Mouse (Mus musculus) testis, adult 2 months (tissue): Measurements from ENCODE around the gene Zfp931.

ENCODE experiments used
- CTCF ChIP-seq: fragments of 200-500 bp; IDR thresholded peaks from 2 replicates; pipeline ENCODE4 v1.5.1; 2012; ENCODE audit warnings: low read depth, mild to moderate bottlenecking, inconsistent platforms, low read length, moderate library complexity; ENCODE audit not compliant: control insufficient read depth, insufficient read depth, insufficient replicate concordance
- POLR2A ChIP-seq: fragments of 200-500 bp; IDR thresholded peaks from 2 replicates; pipeline ENCODE4 v1.6.1; 2012; ENCODE audit warnings: low read depth, mild to moderate bottlenecking, inconsistent platforms, low read length, moderate library complexity; ENCODE audit not compliant: control insufficient read depth

DNA sequence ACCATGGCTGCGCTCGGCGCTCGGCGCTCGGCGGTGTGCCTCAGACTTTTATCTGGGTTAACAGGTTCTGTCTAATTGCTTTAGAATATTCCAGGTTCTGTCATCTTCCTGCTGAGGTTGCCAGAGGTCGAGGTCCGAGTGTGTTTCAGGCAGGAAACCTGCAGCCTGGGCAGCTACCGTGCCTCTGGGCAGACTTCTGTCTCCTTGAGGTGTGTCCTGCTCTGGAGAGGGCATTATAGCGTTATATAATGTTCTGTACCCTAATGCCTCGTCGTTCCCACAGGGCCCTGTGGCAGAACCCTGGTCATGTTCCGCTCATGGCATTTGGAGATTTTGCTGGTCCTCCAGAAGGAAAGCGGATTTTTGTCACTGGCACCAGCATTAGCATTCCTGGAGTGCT is 45.2 kb upstream of the Zfp931 start:
- no peak for TF ChIP-seq CTCF
- no peak for TF ChIP-seq POLR2A
